Mouse (Mus musculus) limb, embryonic 10.5 days (tissue): ENCODE data around the gene Asb2. TPM values are rescaled to one million over a fixed set of nuclear protein-coding genes. Genes with fewer than 3 reads are reported as not detected.

Source experiments
- DNase-seq: peaks from one replicate; pipeline ENCODE4 v3.0.0-alpha.2; 2017; ENCODE audit warnings: low spot score
- H3K27ac ChIP-seq: fragments of 300-500 bp; sonication (generic); 2 replicates; pipeline ENCODE4 v1.5.1; 2016; ENCODE audit warnings: mild to moderate bottlenecking
- H3K27me3 ChIP-seq: fragments of 300-500 bp; sonication (generic); 2 replicates; pipeline ENCODE4 v1.6.1; 2016; ENCODE audit warnings: low read depth, mild to moderate bottlenecking; ENCODE audit not compliant: poor library complexity, severe bottlenecking
- H3K36me3 ChIP-seq: fragments of 300-500 bp; sonication (generic); 2 replicates; pipeline ENCODE4 v1.6.1; 2016; ENCODE audit warnings: mild to moderate bottlenecking, moderate library complexity
- H3K4me1 ChIP-seq: fragments of 300-500 bp; sonication (generic); 2 replicates; pipeline ENCODE4 v1.6.1; 2016
- H3K4me3 ChIP-seq: fragments of 300-500 bp; sonication (generic); 2 replicates; pipeline ENCODE4 v1.5.1; 2016; ENCODE audit warnings: mild to moderate bottlenecking, moderate library complexity
- H3K9me3 ChIP-seq: fragments of 300-500 bp; sonication (generic); replicated peaks from 2 replicates; pipeline ENCODE4 v1.6.1; 2016; ENCODE audit warnings: mild to moderate bottlenecking
- WGBS: fragments of 180-500 bp; shearing (Covaris S2); methylation state at CpG from one replicate; pipeline ENCODE4 v1.1.7; 2016; 5-methylcytosine and 5-hydroxymethylcytosine counted together
- polyA plus RNA-seq: library from polyadenylated mRNA; unstranded; fragments of >200 nt; fragmentation: Nextera tagmentation; extraction: Ambion mirVana; gene quantifications from 2 replicates; pipeline ENCODE4 v1.2.1, GENCODE M21; 2016

Asb2 gene
- polyA plus RNA-seq, 1 experiment from 2014 or later = 0.61 TPM

DNA sequence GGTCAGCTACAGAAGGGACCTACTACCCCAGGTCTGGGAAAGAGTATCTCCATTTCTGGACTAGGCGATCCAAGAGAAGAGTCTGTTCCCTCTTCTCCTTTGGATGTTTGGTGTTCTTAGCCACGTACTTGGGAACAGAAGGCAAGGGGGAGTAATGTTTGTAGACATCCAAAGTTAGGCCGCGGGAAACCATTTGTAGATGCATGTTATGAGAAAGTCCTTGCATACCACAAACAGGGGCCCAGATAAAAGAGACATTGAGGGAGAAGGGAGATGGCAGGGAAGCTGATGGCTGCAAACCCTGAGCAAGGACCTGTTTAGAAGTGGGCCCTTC is 581 bp upstream of the Asb2 start:
- 90% methylated on average over 4 of the region's 4 CpGs for WGBS
- Histone ChIP-seq H3K9me3 (no peaks in the 10 kb centered on the region), H3K36me3 (no peaks in the 10 kb centered on the region), H3K4me3 (no peak overlapping the region), H3K4me1 (peaks cover 4% of the 10 kb centered on the region; the same call in 1 of the 2 replicates), H3K27ac (no peak overlapping the region), H3K27me3 (no peaks in the 10 kb centered on the region)
- no peak for DNase-seq

DNA sequence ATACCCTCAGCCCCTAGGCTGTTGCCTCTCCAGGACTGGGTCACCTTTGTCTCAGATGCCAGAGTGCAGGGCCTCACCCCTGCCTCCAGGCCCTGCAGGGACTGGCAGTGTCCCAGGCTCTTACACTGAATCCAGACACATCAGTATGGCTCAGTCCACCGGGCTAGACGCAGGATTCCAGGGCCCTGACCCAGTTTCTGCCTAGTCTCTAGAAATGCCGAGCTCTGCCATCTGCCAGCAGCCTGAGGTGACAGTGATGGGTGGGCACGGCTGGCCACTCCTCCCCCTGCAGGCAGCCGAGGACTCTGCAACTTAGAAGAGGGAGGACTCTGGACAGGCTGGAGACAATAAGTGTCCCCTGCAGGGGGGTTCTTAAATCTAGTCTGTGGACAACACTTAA is 2.3 kb downstream of the Asb2 start:
- Histone ChIP-seq H3K27ac (no peak overlapping the region), H3K4me3 (no peak overlapping the region), H3K9me3 (no peaks in the 10 kb centered on the region), H3K36me3 (no peaks in the 10 kb centered on the region), H3K27me3 (no peaks in the 10 kb centered on the region), H3K4me1 (peaks cover 4% of the 10 kb centered on the region; the same call in 1 of the 2 replicates)
- 19% methylated on average over 5 of the region's 5 CpGs for WGBS
- DNase-seq = peak; percentile 46

DNA sequence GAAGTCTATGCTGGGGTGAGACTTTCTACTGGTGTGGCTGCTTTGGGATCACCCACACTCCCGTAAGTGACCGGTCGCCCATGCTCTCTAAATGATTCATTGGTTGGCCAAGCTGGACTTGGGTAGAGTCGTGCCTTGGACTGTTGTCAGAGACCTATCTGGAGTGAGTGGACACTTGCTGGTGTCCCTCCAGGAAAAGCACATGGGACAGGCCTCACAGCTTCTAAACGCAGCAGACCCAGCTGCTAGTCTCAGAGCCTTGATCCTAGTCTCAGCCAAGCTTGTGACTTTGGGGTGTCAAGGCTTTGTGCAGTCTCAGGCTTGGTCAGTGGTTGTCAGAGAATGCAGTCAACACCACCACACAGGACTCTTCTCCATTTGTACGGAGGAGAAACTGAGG is 3.1 kb downstream of the Asb2 start:
- Histone ChIP-seq H3K27me3 (no peaks in the 10 kb centered on the region), H3K4me1 (peaks cover 4% of the 10 kb centered on the region; the same call in 1 of the 2 replicates), H3K27ac (no peak overlapping the region), H3K4me3 (no peak overlapping the region), H3K36me3 (no peaks in the 10 kb centered on the region), H3K9me3 (no peaks in the 10 kb centered on the region)
- WGBS = 94% methylated on average over 6 of the region's 6 CpGs
- no peak for DNase-seq

DNA sequence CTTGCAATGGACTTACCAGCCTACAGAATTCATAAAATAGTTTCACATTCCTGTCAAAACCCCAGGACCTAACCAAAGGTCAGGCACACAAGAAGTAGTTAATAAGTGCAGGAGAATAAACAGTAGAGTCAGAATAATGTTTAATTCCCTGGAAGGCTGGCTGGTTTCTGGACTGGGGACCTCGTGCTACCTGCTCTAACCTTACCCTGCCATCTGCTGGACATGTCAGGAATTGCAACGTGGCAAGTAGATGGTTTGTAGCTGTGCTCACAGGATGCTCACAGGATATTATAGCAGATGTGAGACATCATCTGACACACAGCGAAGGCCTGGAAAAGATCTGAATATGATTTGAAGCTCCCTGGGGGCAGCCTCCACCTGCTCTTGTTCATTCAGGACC is 7.3 kb downstream of the Asb2 start:
- Histone ChIP-seq H3K4me3 (no peak overlapping the region), H3K27me3 (no peaks in the 10 kb centered on the region), H3K9me3 (no peaks in the 10 kb centered on the region), H3K4me1 (peaks cover 8% of the 10 kb centered on the region; the same call in 1 of the 2 replicates), H3K36me3 (no peaks in the 10 kb centered on the region), H3K27ac (no peak overlapping the region)
- WGBS = 12% methylated on average over 3 of the region's 3 CpGs
- peak; percentile 86 for DNase-seq

DNA sequence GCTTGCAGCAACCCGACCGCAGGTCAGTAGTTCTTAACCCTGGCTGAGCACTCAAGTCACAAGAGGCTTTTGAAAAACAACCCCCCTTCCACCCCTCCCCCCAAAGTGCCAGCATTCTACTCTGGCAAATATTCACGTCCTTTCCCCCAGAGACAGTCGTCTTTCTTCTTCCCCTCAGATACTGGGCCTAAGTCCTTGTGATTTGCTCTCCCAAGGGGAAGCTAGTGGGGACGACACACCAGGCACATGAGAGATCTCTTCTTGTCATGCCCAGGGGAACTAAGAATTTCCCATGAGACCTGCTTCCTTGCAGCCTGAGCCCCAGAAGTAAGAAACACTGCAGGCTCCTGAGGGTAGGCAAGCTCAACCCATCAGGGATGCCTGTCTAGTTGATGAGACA is 8.4 kb downstream of the Asb2 start:
- no peaks in the 10 kb centered on the region for H3K27me3 ChIP-seq
- no peak overlapping the region for H3K27ac ChIP-seq
- no peaks in the 10 kb centered on the region for H3K36me3 ChIP-seq
- no peaks in the 10 kb centered on the region for H3K9me3 ChIP-seq
- DNase-seq = no peak
- WGBS = 69% methylated on average over 5 of the region's 5 CpGs
- H3K4me1 ChIP-seq = peaks cover 7% of the 10 kb centered on the region; the same call in 1 of the 2 replicates
- no peak overlapping the region for H3K4me3 ChIP-seq

DNA sequence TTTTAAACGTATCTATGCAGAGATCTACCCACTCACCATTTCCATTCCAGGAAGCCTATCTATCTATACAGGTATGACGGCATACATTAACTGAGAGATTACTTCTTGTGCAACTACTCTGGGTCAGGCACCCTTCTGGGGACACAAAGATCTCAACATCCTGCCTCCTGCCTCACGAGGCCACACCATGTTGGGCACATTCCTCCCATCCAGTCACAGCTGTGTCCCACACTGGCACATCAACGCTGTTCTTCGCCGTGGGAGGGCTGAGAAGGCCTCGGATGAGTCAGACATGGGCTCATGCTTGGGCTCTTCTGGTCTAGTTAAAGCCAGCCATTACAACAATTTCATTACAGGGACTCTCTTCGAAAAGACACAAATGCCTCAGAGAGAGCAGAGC is 8.9 kb downstream of the Asb2 start:
- H3K27ac ChIP-seq = no peak overlapping the region
- DNase-seq = no peak
- no peaks in the 10 kb centered on the region for H3K27me3 ChIP-seq
- 90% methylated on average over 8 of the region's 8 CpGs for WGBS
- no peak overlapping the region for H3K4me3 ChIP-seq
- no peaks in the 10 kb centered on the region for H3K9me3 ChIP-seq
- H3K36me3 ChIP-seq = no peaks in the 10 kb centered on the region
- peaks cover 7% of the 10 kb centered on the region; the same call in 1 of the 2 replicates for H3K4me1 ChIP-seq

DNA sequence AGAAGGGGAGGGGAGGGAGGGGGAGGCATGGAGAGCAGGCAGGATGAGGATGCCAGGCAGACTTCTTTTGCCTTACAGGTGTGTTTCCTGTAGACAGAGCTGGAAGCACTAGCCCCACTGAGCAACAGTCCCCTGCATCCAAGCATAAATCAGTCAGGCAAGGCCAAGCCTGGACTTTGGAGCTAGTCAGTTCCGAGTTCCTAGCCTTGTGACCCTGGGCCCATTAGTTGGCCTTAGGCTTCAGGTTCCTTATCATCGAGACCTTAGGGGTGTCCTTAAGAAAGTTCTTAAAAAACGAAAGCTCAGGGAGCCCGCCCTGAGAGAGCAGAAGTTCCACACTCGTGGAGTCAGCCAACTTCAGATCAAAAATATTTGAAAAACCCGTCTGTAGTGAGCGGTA is 10.9 kb downstream of the Asb2 start:
- no peaks in the 10 kb centered on the region for H3K9me3 ChIP-seq
- H3K36me3 ChIP-seq = no peaks in the 10 kb centered on the region
- H3K4me3 ChIP-seq = no peak overlapping the region
- no peak overlapping the region for H3K27ac ChIP-seq
- peaks cover 7% of the 10 kb centered on the region; the same call in 1 of the 2 replicates for H3K4me1 ChIP-seq
- no peaks in the 10 kb centered on the region for H3K27me3 ChIP-seq
- no peak for DNase-seq
- 90% methylated on average over 7 of the region's 7 CpGs for WGBS

DNA sequence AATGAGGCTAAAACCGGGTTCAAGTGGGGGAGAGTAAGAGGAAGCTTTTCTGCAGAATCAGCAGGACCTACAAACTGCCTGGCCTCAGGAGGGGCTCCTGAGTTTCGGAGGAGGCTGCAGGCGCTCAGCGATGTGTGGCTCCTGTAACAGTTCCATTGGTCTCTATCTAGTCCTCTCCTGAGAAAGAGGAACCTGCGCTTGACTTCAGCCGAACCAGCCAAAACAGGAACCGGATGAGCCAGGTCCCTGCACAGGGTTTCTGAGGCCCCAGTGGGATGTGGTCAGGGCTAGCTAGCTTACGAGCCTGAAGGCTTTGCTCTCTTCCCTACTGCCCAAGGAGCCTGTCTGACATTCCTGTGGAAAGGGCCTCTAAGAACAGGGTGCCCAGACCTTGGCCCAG is 12.3 kb downstream of the Asb2 start:
- Histone ChIP-seq H3K4me3 (no peak overlapping the region), H3K4me1 (peaks cover 7% of the 10 kb centered on the region; the same call in 1 of the 2 replicates), H3K27ac (no peak overlapping the region), H3K36me3 (no peaks in the 10 kb centered on the region), H3K27me3 (no peaks in the 10 kb centered on the region), H3K9me3 (no peaks in the 10 kb centered on the region)
- DNase-seq = no peak
- 85% methylated on average over 8 of the region's 8 CpGs for WGBS

DNA sequence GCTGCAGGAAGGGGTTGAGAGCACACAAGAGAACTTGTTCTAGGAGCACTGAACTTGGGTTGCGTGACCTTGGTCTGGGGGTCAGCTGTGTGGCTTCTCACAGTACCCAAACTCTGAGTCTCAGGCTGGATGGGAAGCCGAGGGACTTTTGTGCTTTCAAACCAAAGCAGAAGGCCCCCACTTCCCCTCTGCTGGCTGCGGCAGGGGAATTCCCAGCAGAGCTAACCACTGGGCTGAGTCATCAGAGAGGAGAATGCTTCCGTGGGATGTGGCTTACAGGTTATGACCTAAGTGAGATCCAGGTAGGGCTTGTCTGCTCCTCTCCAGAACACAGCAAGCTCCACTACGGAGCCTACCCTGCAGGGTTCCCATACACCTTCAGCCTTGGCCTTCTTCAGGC is 14.6 kb downstream of the Asb2 start:
- Histone ChIP-seq H3K4me3 (no peak overlapping the region), H3K4me1 (no peaks in the 10 kb centered on the region), H3K27ac (no peak overlapping the region), H3K27me3 (no peaks in the 10 kb centered on the region), H3K36me3 (no peaks in the 10 kb centered on the region), H3K9me3 (no peaks in the 10 kb centered on the region)
- WGBS = 90% methylated on average over 5 of the region's 5 CpGs
- no peak for DNase-seq

DNA sequence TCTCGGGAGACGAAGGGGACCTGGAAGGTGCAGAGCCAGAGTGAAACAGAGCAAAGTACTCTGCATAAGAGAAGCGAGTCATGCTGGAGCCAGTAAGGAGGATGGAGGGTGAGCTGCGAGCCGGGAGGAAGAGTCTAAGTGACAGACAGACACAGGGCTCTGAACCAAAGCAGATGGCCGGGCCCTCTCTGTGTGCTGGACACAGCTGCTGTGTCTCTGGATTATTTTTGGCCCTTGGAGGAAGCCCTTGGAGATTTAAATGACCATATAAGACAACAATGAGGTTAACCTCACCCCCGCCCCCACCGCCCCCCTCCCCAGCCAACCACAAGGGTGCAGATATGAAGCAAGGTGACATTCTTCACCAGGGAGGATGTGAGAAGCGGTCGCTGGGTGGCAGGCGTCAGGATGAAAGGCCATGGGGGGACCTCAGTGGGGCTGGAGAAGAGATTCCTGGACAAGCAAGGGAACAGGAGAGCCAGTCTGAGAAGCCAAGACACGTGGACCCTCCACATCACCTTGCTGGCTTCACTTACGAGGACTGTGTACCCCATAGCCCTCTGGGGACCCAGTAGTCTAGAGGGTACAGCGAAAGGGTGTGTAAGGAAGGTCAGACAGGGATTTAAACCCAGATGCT is 17.5 kb downstream of the Asb2 start:
- WGBS = 77% methylated on average over 14 of the region's 14 CpGs
- Histone ChIP-seq H3K4me3 (no peak overlapping the region), H3K9me3 (no peaks in the 10 kb centered on the region), H3K4me1 (no peaks in the 10 kb centered on the region), H3K27me3 (no peaks in the 10 kb centered on the region), H3K36me3 (no peaks in the 10 kb centered on the region), H3K27ac (no peak overlapping the region)
- DNase-seq = no peak

DNA sequence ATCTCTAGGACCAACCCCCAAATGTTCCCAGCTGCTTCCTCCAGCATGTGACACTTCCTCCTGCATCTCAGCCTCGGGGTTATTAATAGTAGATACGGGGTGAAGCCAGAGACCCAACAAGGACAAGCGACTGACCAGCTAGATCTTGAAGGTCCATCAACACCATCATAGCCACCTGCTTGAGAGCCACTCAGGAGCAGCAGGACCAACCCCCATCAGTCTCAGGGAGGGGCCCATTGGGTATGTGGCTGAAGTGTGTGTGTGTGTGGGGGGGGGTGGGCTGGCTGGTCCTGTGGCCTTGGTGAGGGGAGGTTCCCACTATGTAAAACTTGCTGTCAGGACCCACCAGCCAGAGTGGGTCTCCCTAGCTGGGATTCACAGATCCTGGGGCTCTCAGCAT is 19.0 kb downstream of the Asb2 start:
- no peaks in the 10 kb centered on the region for H3K36me3 ChIP-seq
- H3K4me1 ChIP-seq = no peaks in the 10 kb centered on the region
- no peak overlapping the region for H3K4me3 ChIP-seq
- no peak for DNase-seq
- H3K9me3 ChIP-seq = no peaks in the 10 kb centered on the region
- no peaks in the 10 kb centered on the region for H3K27me3 ChIP-seq
- H3K27ac ChIP-seq = no peak overlapping the region
- 88% methylated on average over 3 of the region's 3 CpGs for WGBS

DNA sequence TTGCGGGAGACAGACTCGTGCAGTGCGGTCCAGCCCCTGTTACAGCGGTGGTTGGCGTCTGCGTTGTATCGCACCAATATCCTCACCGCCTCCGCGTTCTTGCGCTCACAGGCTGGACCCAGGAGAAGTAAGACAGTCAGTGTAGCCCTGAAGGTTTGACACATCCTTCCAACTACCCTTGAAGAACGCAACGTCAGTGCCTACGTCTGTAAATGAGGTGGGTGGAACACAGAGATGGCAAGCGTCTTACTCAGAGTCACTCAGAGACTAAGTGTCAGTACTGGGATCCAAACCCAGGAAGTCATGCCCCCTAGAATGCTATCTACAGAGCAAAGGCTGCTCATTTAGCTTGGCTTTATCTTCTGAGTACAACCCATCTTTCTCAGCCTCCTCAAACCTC is 22.4 kb downstream of the Asb2 start:
- no peaks in the 10 kb centered on the region for H3K9me3 ChIP-seq
- no peak for DNase-seq
- WGBS = 92% methylated on average over 15 of the region's 15 CpGs
- no peaks in the 10 kb centered on the region for H3K36me3 ChIP-seq
- no peak overlapping the region for H3K4me3 ChIP-seq
- peaks cover 7% of the 10 kb centered on the region; the same call in 1 of the 2 replicates for H3K4me1 ChIP-seq
- H3K27me3 ChIP-seq = no peaks in the 10 kb centered on the region
- H3K27ac ChIP-seq = no peak overlapping the region

DNA sequence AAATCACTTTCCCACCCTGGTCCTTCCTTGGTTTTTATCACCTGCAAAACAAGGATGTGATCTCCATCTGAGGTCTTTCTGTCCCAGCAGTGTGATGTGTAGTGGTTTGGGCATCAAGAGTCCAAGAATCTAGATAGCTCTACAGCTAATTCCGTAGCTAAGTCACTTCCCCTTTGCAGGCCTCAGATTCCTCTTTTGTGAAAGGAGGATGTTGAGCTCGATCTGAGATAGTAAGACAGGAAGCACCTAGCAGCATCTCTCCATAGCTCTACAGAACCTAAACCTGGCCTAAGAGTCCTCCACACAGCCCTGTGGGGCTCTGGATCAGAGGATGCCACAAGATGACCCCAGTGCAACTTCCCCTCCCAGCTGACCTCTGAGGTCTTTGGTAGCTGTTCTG is 22.9 kb downstream of the Asb2 start:
- H3K27me3 ChIP-seq = no peaks in the 10 kb centered on the region
- no peak overlapping the region for H3K27ac ChIP-seq
- H3K36me3 ChIP-seq = no peaks in the 10 kb centered on the region
- peaks cover 9% of the 10 kb centered on the region; the same call in 1 of the 2 replicates for H3K4me1 ChIP-seq
- 87% methylated on average over 2 of the region's 2 CpGs for WGBS
- DNase-seq = no peak
- H3K9me3 ChIP-seq = no peaks in the 10 kb centered on the region
- no peak overlapping the region for H3K4me3 ChIP-seq

DNA sequence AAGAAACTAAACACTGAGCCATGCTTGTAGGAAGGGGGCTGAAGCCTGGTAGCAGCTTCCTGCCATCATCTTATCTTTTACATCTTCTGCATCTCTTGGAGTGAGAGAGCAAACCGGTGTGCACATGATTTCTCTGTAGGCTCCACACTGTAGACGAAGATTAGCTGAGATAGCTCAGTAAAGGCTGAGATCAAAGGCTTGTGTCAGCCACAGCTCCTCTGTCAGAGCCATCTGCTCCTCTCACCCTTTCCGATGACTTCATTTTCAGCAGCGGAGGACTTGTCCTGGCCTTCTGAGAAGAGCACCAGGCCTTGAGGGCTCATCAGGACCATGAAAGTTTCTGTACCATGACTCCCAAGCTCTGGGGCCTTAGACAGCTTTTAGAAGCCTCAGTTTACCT is 24.3 kb downstream of the Asb2 start:
- H3K9me3 ChIP-seq = no peaks in the 10 kb centered on the region
- 39% methylated on average over 4 of the region's 4 CpGs for WGBS
- peaks cover 16% of the 10 kb centered on the region for H3K4me1 ChIP-seq
- no peaks in the 10 kb centered on the region for H3K36me3 ChIP-seq
- DNase-seq = no peak
- no peak overlapping the region for H3K4me3 ChIP-seq
- no peaks in the 10 kb centered on the region for H3K27me3 ChIP-seq
- no peak overlapping the region for H3K27ac ChIP-seq
